Mouse (Mus musculus) 3134 (cell line): ENCODE measurements around the gene Phf19.

ENCODE experiments used
- DNase-seq: peaks from one replicate; pipeline ENCODE4 v3.0.0-alpha.2; 2011; ENCODE audit warnings: low spot score; ENCODE audit not compliant: insufficient read length; ENCODE audit errors: extremely low read depth

Phf19 gene

DNA sequence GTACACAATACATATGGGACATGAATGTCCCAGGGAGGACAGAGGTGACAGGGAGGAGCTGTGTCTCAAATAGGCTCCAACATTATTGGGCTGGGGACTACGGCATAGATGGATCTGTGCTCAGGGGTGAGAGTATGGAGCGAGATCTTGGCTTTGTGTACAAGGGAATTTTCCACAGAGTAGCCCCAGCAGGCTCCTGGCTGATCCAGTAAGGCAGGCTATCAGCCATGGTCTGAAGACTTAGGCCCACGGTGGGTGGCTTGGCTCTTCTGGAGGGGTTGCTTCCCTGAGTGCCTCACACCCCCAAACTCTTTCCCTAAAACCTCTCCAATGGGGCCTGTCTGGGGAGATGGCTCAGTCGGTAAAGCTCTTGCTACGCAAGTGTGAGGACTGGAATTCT, 26.4 kb upstream of the Phf19 start:
- no peak for DNase-seq

GRCm38 (mm10) chr2:34938269-34939208, 24.7 kb upstream of the Phf19 start:
- DNase-seq, result peak; percentile 76

DNA sequence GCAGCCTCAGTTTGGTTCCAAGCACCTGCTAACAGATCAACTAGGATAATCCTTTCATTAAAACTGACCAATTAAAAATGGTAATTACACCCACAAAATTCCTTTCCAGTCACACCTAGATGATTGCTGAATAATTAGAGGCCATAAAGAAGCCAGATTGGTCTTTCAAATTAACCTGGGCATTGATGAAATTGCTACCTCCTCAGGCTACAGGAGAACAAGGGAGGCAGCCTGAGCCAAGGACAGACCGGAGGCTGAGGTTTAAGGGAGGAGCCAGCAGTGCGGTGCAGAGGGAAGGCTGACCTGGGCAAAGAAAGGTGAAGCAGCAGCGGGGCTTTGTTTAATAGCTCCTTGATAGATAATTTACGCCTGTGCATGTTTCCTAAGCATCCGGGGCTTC, 23.6 kb upstream of the Phf19 start:
- no peak for DNase-seq

DNA sequence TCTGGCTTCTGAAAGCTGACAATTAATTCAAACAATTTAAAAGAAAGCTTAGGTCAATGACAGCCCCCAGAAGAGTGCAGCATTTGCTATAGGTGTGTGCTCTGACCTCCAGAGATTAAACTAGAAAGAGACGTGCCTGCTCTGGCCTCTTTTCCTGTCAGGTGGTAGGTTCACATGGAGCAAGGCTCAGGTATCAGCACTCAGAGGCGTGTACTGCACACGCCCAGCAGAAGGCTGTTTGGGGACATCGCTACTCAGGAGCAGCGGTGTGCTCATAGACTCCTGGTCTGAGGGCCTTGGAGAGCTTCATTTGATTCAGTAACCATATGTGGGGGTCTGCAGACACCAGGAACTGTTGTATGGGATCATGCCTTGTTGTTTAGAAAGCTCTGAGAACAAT, 13.5 kb upstream of the Phf19 start:
- DNase-seq, result no peak

- DNase-seq, result no peak
Measured at GRCm38 (mm10) chr2:34922729-34923128, 8.9 kb upstream of the Phf19 start.

GRCm38 (mm10) chr2:34920144-34920543, 6.3 kb upstream of the Phf19 start:
- DNase-seq, result no peak

- no peak for DNase-seq
Measured at GRCm38 (mm10) chr2:34915103-34915502, 1.3 kb upstream of the Phf19 start.

GRCm38 (mm10) chr2:34914823-34915082, 927 bp upstream of the Phf19 start:
- no peak for DNase-seq

- DNase-seq, result peak; percentile 84
Measured at GRCm38 (mm10) chr2:34914069-34914822, 420 bp upstream of the Phf19 start.

- no peak for DNase-seq
Measured at GRCm38 (mm10) chr2:34912613-34913012, 1.2 kb downstream of the Phf19 start.

DNA sequence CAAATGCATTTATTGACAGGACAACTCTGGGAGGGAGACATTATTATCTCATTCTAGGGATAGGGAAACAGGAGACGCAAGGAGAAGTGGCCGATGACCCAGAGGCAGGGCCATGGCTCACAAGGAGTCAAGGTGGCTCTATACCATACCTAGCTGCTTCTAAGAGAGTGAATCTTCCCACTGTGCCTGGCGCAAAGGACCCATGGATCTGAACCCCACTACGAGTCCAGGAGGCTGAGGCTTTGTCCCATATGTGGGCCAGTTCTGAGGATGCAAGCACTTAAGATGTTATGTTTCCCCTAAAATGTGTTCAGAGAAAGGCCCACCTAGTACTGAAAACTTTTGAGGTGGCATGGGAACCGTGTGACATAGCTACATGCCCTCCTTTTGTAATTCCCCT, 2.0 kb downstream of the Phf19 start:
- no peak for DNase-seq

GRCm38 (mm10) chr2:34909719-34910118, 4.1 kb downstream of the Phf19 start:
- no peak for DNase-seq

DNA sequence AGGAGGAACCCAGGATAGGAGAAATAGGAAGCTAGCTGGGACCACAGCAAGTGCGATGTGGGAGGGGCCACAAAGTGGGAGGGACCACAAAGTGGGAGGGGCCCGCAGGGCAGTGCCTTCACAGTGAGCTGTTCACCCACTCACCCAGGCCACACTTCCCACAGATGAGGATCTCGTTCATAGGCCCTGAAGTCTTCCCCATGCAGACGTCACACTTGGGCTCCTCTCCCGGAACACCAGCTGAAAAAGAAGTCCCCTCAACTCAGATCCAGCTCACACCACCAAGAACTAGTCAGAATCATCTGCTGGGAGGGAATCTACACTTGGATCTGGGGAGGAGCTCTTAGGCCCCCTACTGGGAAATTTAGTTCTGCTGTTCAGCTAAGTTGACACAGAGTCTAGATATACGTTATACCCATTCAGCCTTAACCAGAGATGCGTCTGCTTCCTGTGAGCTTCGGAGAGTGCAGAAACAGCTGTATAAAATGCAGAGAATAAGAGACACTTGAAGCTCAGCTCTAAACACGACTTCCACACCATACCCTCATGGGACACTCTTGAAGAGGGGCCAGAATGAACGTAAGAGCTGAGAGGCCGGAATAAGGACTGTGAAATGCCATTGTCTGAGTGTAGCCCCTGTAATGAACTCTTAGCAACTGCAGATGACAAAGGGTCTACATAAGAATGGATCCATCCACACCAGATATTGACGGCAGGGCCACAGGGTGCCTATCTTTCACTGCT, 6.8 kb downstream of the Phf19 start:
- DNase-seq, result peak; percentile 46

- DNase-seq, result no peak
Measured at GRCm38 (mm10) chr2:34906426-34906825, 7.4 kb downstream of the Phf19 start.

- peak; percentile 83 for DNase-seq
Measured at GRCm38 (mm10) chr2:34904849-34905542, 8.8 kb downstream of the Phf19 start.

- no peak for DNase-seq
Measured at GRCm38 (mm10) chr2:34903652-34904405, 10.0 kb downstream of the Phf19 start.

DNA sequence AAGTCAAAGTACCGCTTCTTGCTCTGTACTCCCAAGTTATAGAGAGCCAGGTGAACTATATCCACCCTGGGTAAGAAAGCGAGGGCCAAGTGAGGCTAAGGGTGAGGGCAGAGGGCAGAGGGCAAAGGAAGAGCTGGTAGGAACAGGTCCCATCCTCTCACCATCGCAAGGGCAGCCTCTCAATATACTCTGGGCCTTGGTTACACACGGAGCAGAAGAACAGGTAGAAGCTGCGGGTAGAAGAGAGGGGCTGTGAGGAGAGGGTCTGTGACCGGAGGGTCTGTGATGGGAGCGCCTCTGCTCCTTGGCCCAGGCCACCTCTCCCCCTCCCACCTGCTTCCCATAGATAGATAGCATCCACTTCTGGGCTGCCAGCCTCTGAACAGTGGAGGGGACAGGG, 10.6 kb downstream of the Phf19 start:
- no peak for DNase-seq

GRCm38 (mm10) chr2:34902731-34903130, 11.1 kb downstream of the Phf19 start:
- DNase-seq, result no peak

- no peak for DNase-seq
Measured at GRCm38 (mm10) chr2:34901726-34902125, 12.1 kb downstream of the Phf19 start.

DNA sequence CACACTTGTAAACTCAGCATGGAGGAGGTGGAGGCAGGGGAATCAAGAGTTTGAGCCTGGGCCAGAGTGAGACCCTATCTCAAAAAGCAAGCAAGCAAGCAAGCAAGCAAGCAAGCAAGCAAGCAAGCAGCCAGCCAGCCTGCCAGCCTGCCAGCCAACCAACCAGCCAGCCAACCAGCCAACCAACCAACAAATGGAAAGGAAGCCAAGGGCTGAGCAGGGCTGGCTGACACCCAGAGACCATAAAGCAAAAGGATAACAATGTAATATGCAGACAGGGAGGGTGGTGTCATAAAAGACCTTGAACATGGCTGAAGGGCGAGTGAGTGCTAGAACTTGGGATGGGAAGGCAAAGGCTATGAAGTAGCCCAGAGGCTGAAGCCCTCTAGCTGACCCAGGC, 13.4 kb downstream of the Phf19 start:
- DNase-seq, result no peak
